Mouse (Mus musculus): ENCODE data around the gene Acod1.

Acod1 gene

GRCm38 (mm10) chr14:103072731-103073130, 26.0 kb downstream of the Acod1 start:
- DNase-seq (ENCODE audit: low spot score): no peak

DNA sequence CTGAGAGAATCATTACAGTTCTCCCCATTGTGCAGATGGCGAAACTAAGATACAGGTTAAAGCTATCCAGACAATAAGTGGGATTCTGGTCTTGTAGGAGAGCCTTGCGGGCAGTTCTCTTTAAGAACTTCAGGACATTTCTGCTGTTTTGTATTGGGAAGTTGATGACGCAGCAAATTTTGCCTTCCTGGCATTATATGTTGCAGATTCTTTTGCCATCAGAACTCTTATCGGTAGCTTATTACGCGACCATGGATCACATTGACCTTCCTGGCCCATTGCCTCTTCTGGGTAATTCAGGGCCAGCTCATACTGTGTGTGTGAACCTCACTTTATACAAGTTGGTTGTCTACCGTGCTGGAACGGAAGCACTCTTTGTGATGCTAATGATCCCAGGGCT, 27.0 kb downstream of the Acod1 start:
- no peak for DNase-seq (ENCODE audit: low spot score)

DNA sequence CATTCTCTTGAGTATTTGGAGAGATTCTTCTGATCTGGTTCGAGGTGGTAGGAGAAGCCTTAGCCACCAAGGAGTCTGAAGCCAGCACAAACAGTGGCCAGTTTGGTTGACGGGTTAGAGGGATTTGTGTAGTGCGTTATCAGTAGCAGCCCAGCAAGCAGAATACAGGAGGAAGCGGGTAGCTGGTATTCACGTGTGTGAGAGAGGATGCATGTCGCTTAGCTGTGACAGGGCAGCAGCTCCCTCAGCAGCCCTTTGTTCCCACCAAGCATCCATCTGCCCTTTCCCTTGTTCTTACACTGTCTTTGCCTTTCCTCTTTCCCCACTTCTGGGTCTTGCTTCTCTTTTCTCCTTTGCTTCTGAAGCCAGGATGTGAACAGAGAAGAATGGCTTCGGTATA, 28.4 kb downstream of the Acod1 start:
- DNase-seq (ENCODE audit: low spot score): no peak

DNA sequence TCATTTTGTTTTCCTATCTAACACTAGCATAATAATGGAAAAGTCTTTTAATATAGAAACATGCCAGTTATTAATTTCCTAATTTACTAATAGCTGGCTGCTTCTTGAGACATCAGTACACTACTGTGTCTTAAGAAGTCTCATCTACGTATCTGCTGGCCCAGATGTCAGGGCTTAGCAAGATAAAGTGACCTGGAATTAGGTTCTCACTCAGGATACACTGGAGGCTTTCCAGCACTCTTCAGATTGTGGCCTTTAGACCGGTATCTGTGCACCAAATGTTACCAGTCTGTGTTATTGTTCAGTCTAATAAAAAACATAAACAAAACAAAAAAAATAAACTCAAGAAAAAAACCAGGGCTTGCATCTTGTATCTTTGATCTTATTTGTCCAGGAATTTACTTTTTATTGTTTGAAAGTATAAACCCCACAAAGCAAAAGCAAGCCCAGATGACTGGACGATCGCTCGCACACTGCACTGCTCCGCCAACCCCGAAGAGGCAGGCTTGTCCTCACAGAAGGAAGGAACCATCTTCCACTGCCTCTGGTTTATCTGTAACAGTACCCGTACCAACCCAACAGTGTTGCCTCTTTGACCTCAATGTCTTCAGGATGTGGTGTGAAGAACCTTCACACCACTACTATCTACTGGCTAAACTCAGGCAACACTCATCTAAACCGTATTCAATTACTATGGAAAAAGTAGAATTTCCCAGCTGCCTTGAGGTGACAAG, 30.7 kb downstream of the Acod1 start:
- no peak for DNase-seq (ENCODE audit: low spot score)

DNA sequence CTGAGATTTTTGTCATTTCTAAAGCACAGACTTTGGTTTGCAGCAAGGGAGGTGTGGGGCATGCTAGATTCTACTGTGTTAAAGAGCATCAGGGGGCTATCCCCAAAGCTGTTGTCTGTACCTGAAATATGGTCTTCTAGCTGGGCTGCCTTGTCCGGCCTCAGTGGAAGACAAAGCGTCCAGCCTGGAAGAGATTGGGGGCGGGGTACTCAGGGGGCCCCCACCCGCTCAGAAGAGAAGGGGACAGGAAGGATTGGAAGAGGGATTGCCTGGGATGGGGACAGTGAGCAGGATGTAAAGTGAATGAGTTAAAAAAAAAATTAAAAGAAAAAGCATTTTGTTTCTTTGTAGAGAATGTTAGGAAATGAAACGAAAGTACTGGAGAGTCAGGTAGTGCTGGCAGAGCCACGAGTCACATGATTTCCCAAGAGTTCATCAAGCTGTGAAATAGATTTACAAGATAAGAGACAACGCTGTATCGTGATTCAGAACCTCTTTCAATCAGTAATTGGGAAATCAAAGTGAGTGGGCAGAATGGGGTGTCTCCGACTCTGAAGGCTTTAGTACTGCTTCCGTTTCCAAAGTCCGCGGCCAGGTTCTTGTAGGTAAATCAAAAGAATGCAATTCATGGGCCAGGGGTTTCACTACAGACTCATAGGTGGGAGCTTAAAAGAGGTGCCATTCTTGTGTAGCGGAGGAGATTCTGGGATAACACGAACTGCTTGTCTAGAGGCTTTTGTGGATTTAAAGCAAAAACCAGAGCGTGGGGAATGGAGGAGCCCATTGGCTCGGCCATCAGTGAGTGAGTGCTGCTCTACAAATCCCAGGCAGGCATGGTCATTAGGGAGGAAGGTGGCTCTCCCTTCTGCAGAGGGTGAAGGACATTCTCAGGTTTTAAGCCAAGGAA, 31.5 kb downstream of the Acod1 start:
- DNase-seq (ENCODE audit: low spot score): no peak

DNA sequence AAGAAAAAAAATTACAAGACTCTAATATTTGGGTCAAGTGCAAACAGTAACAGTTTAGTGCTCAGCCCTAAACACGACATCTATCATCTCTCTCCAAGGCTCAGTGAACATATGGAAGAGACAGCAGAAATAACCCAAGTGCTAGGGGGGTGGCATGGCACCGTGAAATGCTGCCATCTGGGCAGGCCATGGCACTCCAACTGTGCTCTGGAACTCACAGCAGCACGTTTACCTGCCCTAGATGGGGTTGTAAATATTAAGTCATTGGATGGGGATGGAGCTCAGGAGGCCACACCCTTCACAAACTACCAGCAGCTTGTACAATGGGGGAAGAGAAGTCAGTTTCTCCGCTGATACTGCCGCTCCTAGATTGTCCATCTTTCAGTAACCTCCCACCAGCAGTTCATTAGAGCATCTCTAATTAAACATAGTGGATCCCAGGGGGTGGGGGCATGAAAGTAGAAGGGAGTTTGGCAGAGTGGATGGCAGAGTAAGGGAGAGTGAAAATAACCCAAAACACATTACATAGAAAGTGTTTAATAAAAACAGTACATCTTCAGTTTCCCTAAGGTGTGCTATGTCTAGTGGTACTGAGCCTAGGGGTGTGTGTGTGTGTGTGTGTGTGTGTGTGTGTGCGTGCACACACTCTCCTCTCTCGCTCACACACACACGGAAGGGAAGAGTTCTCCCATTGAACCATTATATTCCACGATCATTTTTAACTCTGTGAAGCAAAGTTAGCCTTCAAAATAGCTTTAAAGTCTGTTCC, 32.6 kb downstream of the Acod1 start:
- no peak for DNase-seq (ENCODE audit: low spot score)

DNA sequence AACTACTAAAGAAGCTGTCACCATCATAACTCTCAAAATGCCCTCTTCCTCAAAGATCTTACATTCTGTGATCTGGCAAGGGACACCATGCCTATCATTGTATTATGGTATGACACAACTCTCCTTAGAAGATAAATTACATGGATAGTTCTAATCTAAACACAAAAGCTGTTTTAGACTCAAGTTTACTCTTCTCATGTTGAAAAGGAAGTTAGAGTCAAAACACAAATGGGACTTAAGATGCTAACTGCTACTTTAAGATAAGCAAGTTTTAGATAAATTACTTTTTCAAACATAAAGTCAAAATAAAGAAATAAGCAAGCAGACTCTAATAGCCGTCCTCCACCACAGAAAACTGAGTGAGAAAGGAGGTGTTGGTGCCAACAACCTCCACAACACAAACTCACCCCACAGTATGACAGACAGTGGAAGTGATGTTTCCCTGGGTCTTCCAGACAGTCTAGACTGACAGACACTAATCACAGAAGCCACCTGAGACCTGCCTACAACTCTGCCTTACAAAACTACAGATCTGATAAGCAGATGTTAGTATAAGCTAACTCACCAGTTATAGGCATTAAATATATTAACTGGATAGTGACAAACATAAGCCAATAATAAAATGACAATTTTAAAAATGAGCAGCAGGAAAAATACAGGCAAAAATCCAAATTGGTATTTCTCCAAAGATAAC, 39.2 kb downstream of the Acod1 start:
- no peak for DNase-seq (ENCODE audit: low spot score)

GRCm38 (mm10) chr14:103086671-103087324, 40.0 kb downstream of the Acod1 start:
- no peak for DNase-seq (ENCODE audit: low spot score)

DNA sequence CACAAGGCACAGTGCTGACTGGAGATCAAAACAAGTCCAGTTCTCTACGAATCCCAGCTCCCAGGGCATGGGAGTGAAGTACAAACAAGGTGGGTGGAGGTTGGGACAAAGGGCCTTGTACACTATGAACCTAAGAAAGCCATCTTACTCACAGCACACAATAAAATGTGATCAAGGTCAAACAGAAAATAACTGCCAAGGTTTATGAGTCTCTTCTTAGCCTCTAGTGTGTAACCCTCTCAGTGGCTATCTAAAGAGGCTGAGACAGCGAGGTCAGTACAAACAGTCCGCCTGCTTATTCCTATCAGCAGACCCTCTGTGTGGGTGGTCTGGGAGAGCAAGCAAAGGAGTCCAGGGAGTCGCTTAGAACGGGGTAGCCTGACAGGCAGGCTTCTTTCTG, 41.1 kb downstream of the Acod1 start:
- no peak for DNase-seq (ENCODE audit: low spot score)

GRCm38 (mm10) chr14:103088624-103089023, 41.8 kb downstream of the Acod1 start:
- peak; percentile 55 for DNase-seq (ENCODE audit: low spot score)

- DNase-seq (ENCODE audit: low spot score): no peak
These were observed 46.5 kb downstream of the Acod1 start for GRCm38 (mm10) chr14:103093236-103093635.

GRCm38 (mm10) chr14:103093670-103094069, 46.9 kb downstream of the Acod1 start:
- no peak for DNase-seq (ENCODE audit: low spot score)

GRCm38 (mm10) chr14:103095036-103095435, 48.3 kb downstream of the Acod1 start:
- DNase-seq (ENCODE audit: low spot score): no peak

DNA sequence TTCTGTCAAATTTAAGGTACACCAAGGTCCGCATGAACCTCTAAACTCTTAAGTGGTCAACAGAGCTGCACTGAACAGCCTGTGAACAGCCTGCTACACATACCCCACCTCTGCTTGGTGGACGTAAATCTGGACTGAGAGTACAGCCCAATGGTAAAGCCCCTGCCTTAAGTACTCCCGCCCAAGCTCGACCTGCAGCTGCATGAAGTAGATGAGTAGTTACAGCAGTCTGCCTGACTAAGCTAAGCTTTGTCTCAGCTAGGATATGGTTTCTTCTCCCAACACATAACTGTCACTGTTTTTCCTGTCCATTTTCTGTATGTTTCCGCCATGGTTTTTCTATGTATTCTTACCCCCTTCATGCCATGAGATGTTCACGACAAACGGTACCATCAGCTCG, 49.0 kb downstream of the Acod1 start:
- DNase-seq (ENCODE audit: low spot score): no peak

- peak; percentile 86 for DNase-seq (ENCODE audit: low spot score)
These were observed 49.8 kb downstream of the Acod1 start for GRCm38 (mm10) chr14:103096621-103097020.

DNA sequence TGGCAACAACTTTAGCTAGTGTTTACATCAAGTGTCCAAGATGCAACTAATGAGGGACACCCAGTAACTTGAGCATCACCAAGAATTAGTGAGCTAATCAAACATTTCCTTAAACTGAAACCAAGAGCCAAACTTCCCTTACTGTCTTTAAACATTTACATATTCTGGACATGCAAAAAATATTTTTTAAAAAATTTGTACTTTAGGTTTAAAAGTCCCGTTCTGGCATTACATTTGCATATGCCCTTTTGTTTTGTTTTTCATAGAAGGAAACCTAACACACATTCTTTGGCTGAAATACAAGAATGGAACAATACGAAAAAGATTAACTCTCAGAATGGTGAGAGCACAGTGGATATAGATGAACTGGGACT, 51.4 kb downstream of the Acod1 start:
- peak; percentile 49 for DNase-seq (ENCODE audit: low spot score)

DNA sequence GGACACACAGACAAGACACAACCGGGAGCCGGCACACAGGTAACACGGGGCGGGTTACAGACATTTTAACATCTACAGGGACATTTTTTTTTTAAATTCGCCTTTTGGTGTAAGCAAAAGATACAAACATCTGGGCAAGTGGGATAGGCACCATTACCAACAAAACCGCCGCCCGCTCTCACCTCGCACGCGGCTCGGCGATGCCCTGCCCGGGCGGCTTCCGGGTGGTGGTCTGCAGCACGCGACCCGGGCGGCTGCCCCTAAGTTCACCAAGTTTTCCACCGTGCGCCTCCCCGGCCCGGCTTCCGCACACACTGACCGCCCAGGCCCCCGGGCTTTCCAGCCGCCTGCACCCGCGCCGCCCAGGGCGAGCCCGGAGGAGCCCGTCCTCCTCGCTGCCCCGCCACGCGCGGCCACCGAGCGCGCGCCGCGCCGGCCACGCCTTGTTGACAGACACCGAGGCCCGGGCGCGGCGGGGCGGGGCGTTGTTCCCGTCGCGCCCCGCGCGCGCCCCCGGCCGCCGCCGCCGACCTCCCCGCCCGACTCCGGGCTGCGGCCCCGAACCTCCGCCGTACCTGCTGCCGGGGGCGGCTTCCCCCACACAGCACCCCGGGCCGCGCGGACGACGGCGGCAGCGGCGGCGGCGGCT, 51.9 kb downstream of the Acod1 start:
- DNase-seq (ENCODE audit: low spot score): peak; percentile 77

- peak; percentile 97 for DNase-seq (ENCODE audit: low spot score)
These were observed 52.6 kb downstream of the Acod1 start, which contains the start of gene Fbxl3 for GRCm38 (mm10) chr14:103099238-103099933. Gene Fbxl3, minus strand, starts transcription at chr14:103099566.

GRCm38 (mm10) chr14:103100296-103100695, 53.5 kb downstream of the Acod1 start:
- DNase-seq (ENCODE audit: low spot score): no peak

GRCm38 (mm10) chr14:103101171-103101570, 54.4 kb downstream of the Acod1 start:
- no peak for DNase-seq (ENCODE audit: low spot score)

All from adipocyte (in vitro differentiated cells).